Mouse (Mus musculus) liver, embryonic 16.5 days (tissue): Measurements from ENCODE around the gene Irf2bp2. TPM values are rescaled to one million over a fixed set of nuclear protein-coding genes. Genes with fewer than 3 reads are reported as not detected.

ENCODE experiments used
- ATAC-seq: fragments of 200-750 bp; cut with Nextera tagmentation; 2 replicates; pipeline ENCODE4 v1.8.0; 2017; ENCODE audit warnings: low read depth, mild to moderate bottlenecking, moderate number of reproducible peaks, moderate library complexity
- H3K27ac ChIP-seq: fragments of 300-500 bp; sonication (generic); 2 replicates; pipeline ENCODE4 v1.5.1; 2014; ENCODE audit warnings: mild to moderate bottlenecking, low read length
- H3K27me3 ChIP-seq: fragments of 300-500 bp; sonication (generic); 2 replicates; pipeline ENCODE4 v1.6.1; 2014; ENCODE audit warnings: low read depth, low read length, mixed read lengths; ENCODE audit not compliant: control insufficient read depth, insufficient read depth
- H3K36me3 ChIP-seq: fragments of 300-500 bp; sonication (generic); 2 replicates; pipeline ENCODE4 v1.6.1; 2014; ENCODE audit warnings: mild to moderate bottlenecking; ENCODE audit not compliant: control insufficient read depth, insufficient read depth
- H3K4me1 ChIP-seq: fragments of 300-500 bp; sonication (generic); 2 replicates; pipeline ENCODE4 v1.6.1; 2014; ENCODE audit warnings: low read depth, low read length, mixed read lengths; ENCODE audit not compliant: control insufficient read depth
- H3K4me2 ChIP-seq: fragments of 300-500 bp; sonication (generic); 2 replicates; pipeline ENCODE4 v1.6.1; 2014; ENCODE audit warnings: low read depth, low read length, mixed read lengths
- H3K4me3 ChIP-seq: fragments of 300-500 bp; sonication (generic); 2 replicates; pipeline ENCODE4 v1.5.1; 2014; ENCODE audit warnings: low read depth, mild to moderate bottlenecking, low read length
- H3K9ac ChIP-seq: fragments of 300-500 bp; sonication (generic); 2 replicates; pipeline ENCODE4 v1.6.1; 2014; ENCODE audit warnings: low read depth, low read length
- H3K9me3 ChIP-seq: fragments of 300-500 bp; sonication (generic); replicated peaks from 2 replicates; pipeline ENCODE4 v1.6.1; 2016; ENCODE audit warnings: low read length; ENCODE audit not compliant: control insufficient read depth
- WGBS: fragments of 180-500 bp; shearing (Covaris S2); extraction: QIAGEN DNeasy Blood & Tissue Kit; methylation state at CpG from one replicate; pipeline ENCODE4 v1.1.7; 2014; ENCODE audit not compliant: insufficient replicate concordance; 5-methylcytosine and 5-hydroxymethylcytosine counted together
- polyA plus RNA-seq: library from polyadenylated mRNA; unstranded; fragments of >200 nt; fragmentation: Nextera tagmentation; extraction: Ambion mirVana; gene quantifications from 2 replicates; pipeline ENCODE4 v1.2.1, GENCODE M21; 2015

Irf2bp2 gene
- polyA plus RNA-seq, 1 experiment from 2014 or later: 3.3 TPM

DNA sequence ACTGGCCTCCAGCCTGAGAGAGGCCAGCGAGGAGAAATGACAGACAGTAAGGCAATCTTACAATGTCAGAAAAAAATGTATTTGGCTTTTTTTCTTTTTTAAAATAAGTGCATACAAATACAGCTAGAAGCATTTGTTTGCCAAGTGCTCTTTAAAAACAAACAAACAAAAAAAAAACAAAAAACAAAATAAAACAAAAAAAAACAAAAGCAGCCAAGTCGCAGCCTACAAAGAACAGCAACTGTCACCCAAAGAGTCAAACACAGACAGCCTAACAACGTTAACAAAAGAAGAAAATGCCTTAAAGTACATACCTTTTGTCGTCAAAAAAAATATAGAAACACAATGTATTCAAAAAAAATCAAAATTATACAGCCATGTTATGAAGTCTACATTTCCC lies 3.2 kb downstream of the Irf2bp2 start:
- no peak for ATAC-seq
- 6% methylated on average over 4 of the region's 4 CpGs for WGBS
- Histone ChIP-seq H3K27ac (peak overlapping the region; percentile 96), H3K36me3 (peaks cover 6% of the 10 kb centered on the region), H3K4me3 (peak overlapping the region; percentile 94), H3K4me1 (peaks cover 40% of the 10 kb centered on the region), H3K4me2 (peak overlapping the region; percentile 88), H3K9ac (peak overlapping the region; percentile 76), H3K27me3 (no peaks in the 10 kb centered on the region), H3K9me3 (no peaks in the 10 kb centered on the region)

DNA sequence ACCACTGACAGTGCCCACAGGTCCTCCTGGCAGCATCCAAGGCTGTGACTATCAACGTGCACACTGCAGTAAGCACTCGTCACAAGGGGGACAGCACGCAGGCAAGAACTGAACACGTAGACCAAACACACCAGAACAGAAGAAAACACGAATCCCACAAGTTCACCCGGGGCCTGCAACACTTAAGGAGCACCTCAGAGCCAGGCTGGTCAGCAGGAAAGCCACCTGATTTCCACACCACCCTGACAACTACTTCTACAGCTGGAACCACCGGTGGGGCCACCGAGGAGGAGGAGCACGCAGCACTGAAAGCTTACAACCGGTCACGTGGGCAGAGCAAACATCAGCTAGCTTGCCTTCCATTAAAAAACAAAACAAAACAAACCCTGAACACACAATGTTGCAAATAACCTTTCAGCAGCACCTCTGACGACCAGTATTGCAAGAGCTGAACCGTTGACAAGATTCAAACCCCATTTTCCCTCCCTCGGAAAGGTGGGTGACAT lies 3.7 kb downstream of the Irf2bp2 start:
- H3K27ac ChIP-seq: peak overlapping the region; percentile 96
- H3K36me3 ChIP-seq: peaks cover 6% of the 10 kb centered on the region
- peak overlapping the region; percentile 76 for H3K9ac ChIP-seq
- peak overlapping the region; percentile 94 for H3K4me3 ChIP-seq
- peaks cover 38% of the 10 kb centered on the region for H3K4me1 ChIP-seq
- no peaks in the 10 kb centered on the region for H3K27me3 ChIP-seq
- no peaks in the 10 kb centered on the region for H3K9me3 ChIP-seq
- WGBS: under 1% methylated on average over 14 of the region's 14 CpGs
- H3K4me2 ChIP-seq: peak overlapping the region; percentile 88
- no peak for ATAC-seq

GRCm38 (mm10) chr8:126589507-126590023 lies 4.2 kb downstream of the Irf2bp2 start:
- peaks cover 38% of the 10 kb centered on the region for H3K4me1 ChIP-seq
- ATAC-seq: no peak
- peak overlapping the region; percentile 94 for H3K4me3 ChIP-seq
- no peaks in the 10 kb centered on the region for H3K9me3 ChIP-seq
- H3K36me3 ChIP-seq: peaks cover 6% of the 10 kb centered on the region
- peak overlapping the region; percentile 88 for H3K4me2 ChIP-seq
- 0% methylated on average over 1 of the region's 1 CpGs for WGBS
- peak overlapping the region; percentile 76 for H3K9ac ChIP-seq
- no peaks in the 10 kb centered on the region for H3K27me3 ChIP-seq
- H3K27ac ChIP-seq: peak overlapping the region; percentile 96

DNA sequence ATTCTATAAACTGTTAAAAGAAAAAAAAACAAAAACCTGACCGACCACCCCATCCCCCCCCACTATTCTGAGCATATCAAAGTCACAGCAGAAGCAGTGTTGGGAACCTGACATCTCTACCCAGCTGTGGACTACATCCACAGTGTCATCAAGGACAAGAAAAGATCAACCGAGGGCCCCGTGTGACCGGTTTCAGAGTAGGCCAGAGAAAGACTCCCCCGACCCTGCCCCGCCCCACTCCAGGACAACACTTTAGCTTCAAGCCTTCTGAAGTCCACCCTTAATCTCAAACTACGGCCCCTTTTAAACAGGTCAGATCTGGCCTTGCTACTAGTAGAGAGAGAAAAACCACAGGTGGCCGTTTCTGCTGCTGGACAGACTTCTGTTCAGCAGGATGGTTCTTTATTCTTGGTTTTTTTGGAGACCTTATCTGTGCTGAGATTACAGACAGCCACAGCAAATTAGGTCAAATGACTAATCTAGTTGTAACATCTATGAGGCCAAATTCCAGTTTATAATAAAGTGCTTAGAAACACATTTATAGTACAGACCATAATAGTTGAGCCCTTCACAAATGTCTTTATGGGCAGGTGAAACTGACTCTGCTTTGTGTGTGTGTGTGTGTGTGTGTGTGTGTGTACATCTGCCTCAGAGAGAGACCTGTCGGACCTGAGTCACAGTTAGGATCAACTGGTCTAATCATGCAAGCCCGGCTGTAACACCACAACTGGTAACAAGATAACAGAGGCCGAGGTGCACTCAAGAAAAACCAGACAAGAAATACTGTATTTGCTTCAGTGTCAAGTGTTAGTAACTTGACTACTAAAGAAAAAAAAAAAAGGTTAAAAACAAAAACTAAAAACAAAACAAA lies 4.9 kb downstream of the Irf2bp2 start:
- ATAC-seq: peak; percentile 51
- H3K4me2 ChIP-seq: peak overlapping the region; percentile 88
- 4% methylated on average over 11 of the region's 11 CpGs for WGBS
- peak overlapping the region; percentile 94 for H3K4me3 ChIP-seq
- peaks cover 6% of the 10 kb centered on the region for H3K36me3 ChIP-seq
- H3K27me3 ChIP-seq: no peaks in the 10 kb centered on the region
- H3K9me3 ChIP-seq: no peaks in the 10 kb centered on the region
- peak overlapping the region; percentile 96 for H3K27ac ChIP-seq
- H3K9ac ChIP-seq: peak overlapping the region; percentile 76
- peaks cover 45% of the 10 kb centered on the region for H3K4me1 ChIP-seq

- H3K36me3 ChIP-seq: peaks cover 6% of the 10 kb centered on the region
- H3K4me2 ChIP-seq: peak overlapping the region; percentile 88
- peak overlapping the region; percentile 76 for H3K9ac ChIP-seq
- WGBS: 22% methylated on average over 10 of the region's 10 CpGs
- H3K4me1 ChIP-seq: peaks cover 53% of the 10 kb centered on the region
- no peak for ATAC-seq
- H3K4me3 ChIP-seq: peak overlapping the region; percentile 94
- no peaks in the 10 kb centered on the region for H3K27me3 ChIP-seq
- H3K27ac ChIP-seq: peak overlapping the region; percentile 75
- no peaks in the 10 kb centered on the region for H3K9me3 ChIP-seq
These were observed 5.8 kb downstream of the Irf2bp2 start for GRCm38 (mm10) chr8:126587836-126588503.

- Histone ChIP-seq H3K4me2 (peak overlapping the region; percentile 88), H3K4me1 (peaks cover 57% of the 10 kb centered on the region), H3K36me3 (peaks cover 6% of the 10 kb centered on the region), H3K27ac (peak overlapping the region; percentile 61), H3K9me3 (no peaks in the 10 kb centered on the region), H3K27me3 (no peaks in the 10 kb centered on the region), H3K9ac (no peak overlapping the region), H3K4me3 (no peak overlapping the region)
- 51% methylated on average over 10 of the region's 10 CpGs for WGBS
- ATAC-seq: no peak
These were observed 6.9 kb downstream of the Irf2bp2 start for GRCm38 (mm10) chr8:126586599-126587577.

- H3K9ac ChIP-seq: no peak overlapping the region
- H3K9me3 ChIP-seq: no peaks in the 10 kb centered on the region
- peaks cover 2% of the 10 kb centered on the region for H3K36me3 ChIP-seq
- no peaks in the 10 kb centered on the region for H3K27me3 ChIP-seq
- no peak for ATAC-seq
- H3K4me1 ChIP-seq: peaks cover 54% of the 10 kb centered on the region
- H3K4me3 ChIP-seq: no peak overlapping the region
- WGBS: 49% methylated on average over 2 of the region's 2 CpGs
- H3K4me2 ChIP-seq: no peak overlapping the region
- peak overlapping the region; percentile 45 for H3K27ac ChIP-seq
These were observed 7.7 kb downstream of the Irf2bp2 start for GRCm38 (mm10) chr8:126586101-126586500.

- Histone ChIP-seq H3K9ac (no peak overlapping the region), H3K4me2 (no peak overlapping the region), H3K27me3 (no peaks in the 10 kb centered on the region), H3K27ac (peak overlapping the region; percentile 45), H3K9me3 (no peaks in the 10 kb centered on the region), H3K36me3 (no peaks in the 10 kb centered on the region), H3K4me1 (peaks cover 54% of the 10 kb centered on the region), H3K4me3 (no peak overlapping the region)
- ATAC-seq: no peak
- WGBS: 38% methylated on average over 9 of the region's 9 CpGs
These were observed 8.2 kb downstream of the Irf2bp2 start for GRCm38 (mm10) chr8:126585561-126586031.
